Mouse (Mus musculus) urinary bladder, adult 18-20 months (tissue): ENCODE measurements around the gene Igf2bp2.
A peak's percentile ranks its signal among the peaks of the same experiment; 100 is the strongest.

Experiments used
- DNase-seq, 2 experiments: peaks; one replicate each; pipeline ENCODE4 v3.0.0; 2022; ENCODE audit warnings: low spot score in 2 of 2, mixed read lengths in 2 of 2

Igf2bp2 gene

GRCm38 (mm10) chr16:22162512-22163455 is at the start of gene Igf2bp2:
Gene Igf2bp2 (minus strand): TSS chr16:22163299.
- DNase-seq = peak; percentile 59 to 66

GRCm38 (mm10) chr16:22203501-22203900 is 40.4 kb upstream of the Igf2bp2 start:
- no peak for DNase-seq

DNA sequence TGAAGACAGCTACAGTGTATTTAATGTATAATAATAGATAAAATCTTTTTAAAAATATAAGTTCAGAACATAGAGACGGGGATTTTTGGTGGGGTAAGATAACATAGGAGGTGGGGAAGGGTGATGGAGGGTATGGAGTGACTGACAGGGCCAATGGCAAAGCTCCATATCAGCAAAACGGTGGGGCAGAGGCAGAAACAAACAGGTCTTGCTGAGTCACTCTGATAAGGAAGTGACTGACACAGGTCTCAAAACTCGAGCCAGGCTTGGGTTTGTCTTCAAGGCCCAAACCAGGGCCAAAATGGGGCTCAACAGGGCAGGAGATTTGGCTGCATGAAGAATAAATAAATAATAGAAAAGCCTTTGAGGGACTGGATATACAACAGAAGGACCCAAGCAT is 38.8 kb upstream of the Igf2bp2 start:
- DNase-seq = no peak

- no peak for DNase-seq
Measured at GRCm38 (mm10) chr16:22200476-22200875, 37.4 kb upstream of the Igf2bp2 start.

- DNase-seq = no peak
Measured at GRCm38 (mm10) chr16:22187366-22187765, 24.3 kb upstream of the Igf2bp2 start.

DNA sequence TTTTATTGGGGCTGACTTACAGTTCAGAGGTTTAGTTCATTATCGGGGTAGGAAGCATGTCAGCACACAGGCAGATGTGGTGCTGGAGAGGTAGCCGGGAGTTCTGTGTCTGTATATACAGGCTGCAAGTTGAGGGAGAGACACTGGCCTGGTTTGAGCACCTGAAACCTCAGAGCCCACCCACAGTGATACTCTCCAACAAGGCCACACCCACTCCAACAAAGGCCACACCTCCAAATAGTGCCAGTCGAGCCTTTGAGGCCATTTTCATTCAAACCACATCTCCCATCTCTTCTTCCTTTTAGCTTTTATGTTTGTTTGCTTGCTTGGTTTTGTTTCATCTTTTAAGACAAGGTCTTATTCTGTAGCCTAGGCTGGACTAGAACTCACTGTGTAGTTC is 22.3 kb upstream of the Igf2bp2 start:
- no peak for DNase-seq

DNA sequence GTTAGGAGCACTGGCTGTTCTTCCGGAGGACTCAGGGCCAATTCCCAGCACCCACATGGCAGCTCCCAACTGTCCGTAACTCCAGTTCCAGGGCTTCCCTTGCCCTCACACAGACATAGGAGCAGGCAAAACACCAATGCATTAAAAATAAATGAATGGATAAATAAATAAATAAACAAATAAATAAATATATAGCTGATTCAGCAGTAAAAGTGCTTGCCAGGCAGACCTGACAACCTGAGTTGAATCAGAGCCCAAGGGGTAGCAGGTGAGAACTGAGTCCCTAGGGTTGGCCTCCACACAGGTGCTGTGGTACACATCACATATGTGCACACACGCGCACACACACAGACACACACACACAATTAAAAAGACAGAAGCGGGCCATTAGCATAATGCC is 21.0 kb upstream of the Igf2bp2 start:
- no peak for DNase-seq

DNA sequence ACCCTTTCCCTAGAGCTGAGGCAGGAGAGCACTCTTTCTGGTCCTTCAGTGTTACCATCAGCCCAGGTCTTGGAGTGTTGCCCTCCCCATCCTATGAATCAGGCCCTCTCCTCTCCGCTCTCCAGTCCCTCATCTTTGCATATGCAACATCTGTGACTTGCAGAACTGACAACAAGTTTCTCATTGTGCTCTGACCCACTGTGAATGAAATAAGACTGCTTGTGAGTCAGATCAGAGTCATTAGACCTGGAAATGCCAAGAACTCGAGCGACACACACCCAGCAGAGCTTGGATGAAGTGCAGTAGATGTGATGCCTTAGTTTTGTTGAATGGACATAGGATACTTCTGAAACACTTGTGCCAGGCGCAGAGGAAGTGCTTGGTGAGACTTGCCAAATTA is 19.2 kb upstream of the Igf2bp2 start:
- no peak for DNase-seq

- DNase-seq = no peak
Measured at GRCm38 (mm10) chr16:22178793-22179192, 15.7 kb upstream of the Igf2bp2 start.

DNA sequence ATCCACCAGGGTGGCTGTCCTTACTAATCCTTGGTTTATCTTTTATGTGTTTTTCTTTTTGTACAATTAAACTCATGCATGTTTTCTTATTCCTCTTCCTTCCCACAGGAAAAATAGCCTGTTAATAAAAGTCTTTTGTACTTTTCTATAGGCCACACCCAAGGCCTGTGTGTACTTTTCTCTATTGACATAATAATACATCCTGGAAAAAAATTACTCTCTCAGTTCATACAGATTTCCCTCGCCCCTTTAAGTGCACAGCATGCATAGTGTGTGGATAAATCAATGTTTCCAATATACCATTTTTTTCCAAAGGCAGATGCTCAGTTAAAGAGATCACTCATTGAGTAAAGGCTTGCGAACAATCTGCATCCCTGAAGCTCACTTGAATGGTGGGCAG is 14.9 kb upstream of the Igf2bp2 start:
- no peak for DNase-seq

DNA sequence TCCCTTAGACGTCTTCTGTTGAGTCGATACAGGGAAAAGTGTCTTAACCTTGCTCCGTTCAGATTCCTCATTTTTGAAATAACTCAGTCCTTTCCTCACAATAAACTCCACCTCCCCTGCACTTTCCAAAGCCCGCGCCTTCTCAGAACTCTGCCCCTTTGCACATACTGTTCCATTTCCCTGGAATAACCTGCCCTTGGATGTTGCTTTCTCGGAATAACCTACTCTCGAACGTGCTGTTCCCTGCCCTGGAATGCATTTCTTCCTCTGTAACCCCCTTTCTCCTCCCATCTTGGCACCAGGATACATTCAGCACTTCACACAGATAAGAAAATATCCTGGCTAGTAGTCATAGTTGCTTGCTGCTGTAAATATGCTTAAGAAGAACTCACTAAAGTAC is 5.6 kb upstream of the Igf2bp2 start:
- no peak for DNase-seq

- DNase-seq = no peak
Measured at GRCm38 (mm10) chr16:22165556-22165955, 2.5 kb upstream of the Igf2bp2 start.

- no peak for DNase-seq
Measured at GRCm38 (mm10) chr16:22164446-22164845, 1.3 kb upstream of the Igf2bp2 start.

DNA sequence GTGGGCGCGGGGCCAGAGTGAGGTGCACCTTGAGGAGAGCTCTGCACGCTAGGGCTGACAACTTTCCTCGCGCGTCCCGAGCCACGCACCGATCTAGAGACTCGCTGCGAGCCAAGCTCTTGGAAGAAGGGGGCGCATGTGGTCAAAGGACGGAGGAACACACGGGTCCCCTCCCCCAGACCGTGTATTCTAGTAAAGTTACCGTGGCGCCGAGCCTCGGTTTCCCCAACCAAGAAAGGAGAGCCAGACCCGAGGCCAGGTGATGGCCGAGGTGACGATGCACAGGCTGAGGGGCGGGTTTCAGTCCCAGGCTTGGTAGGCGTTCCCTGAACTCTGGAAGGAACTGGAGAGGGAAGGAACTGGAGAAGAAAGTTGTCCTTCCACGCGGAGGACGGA is 355 bp upstream of the Igf2bp2 start:
- peak; percentile 37 to 43 for DNase-seq

- peak in 1 of 2 experiments; percentile 50 for DNase-seq
Measured at GRCm38 (mm10) chr16:22162066-22162511, 1.0 kb downstream of the Igf2bp2 start.

- DNase-seq = peak in 1 of 2 experiments; percentile 19
Measured at GRCm38 (mm10) chr16:22161351-22162065, 1.6 kb downstream of the Igf2bp2 start.

DNA sequence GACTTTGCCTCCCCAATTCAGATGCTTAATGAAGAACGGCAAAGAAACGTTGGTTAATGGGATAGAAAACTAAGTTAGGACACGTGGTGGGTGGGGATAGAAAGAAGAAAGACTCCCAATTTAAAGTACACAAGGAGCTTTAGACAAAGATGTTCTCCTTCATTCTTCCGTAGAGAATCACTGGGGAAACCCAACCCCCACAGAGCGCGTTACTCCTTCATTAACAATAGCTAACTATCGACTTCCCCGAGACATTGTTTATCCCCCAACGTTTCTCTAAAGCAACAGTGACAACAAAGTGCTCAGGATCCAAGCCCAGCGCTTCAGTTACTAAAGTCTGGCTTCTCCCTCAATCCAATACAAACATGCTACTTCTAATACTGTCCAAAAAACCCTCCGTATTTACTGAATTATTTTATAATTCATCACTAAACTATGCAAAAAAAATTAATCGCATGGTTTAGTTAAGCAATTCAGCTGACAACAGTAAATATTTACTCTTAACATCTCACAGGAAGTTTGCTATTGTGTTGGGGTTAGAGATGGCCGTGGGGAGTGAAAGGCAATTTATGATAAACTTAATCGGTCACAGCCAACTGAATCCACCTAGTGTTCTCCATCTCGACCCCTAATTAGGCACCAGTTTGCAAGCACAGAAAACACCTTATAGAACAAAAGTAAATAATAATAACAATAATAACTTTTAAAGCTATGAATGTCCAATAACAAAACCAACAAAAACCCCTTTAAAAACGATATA is 2.5 kb downstream of the Igf2bp2 start:
- DNase-seq = no peak

DNA sequence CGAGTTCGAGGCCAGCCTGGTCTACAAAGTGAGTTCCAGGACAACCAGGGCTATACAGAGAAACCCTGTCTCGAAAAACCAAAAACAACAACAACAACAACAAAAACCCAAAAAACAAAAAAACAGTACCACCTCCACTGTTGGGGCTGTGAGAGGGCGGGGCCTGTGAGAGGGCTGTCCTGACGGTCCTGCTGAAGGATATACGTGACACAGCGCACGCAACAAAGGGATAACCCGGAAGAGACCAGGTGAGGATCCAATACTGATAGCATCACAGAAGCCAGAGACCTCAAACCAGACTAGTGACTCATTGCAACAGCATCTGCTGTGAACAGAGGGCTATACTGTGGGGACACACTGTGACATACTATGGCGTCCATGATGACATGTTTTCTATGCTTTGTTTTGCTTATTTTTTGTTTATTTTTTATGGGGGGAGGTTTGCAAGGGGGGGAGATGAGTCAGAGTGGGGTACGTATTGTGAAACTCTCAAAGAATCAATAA is 10.1 kb downstream of the Igf2bp2 start:
- no peak for DNase-seq

- DNase-seq = no peak
Measured at GRCm38 (mm10) chr16:22151706-22152315, 11.3 kb downstream of the Igf2bp2 start.

GRCm38 (mm10) chr16:22150421-22150820 is 12.7 kb downstream of the Igf2bp2 start:
- DNase-seq = no peak

- no peak for DNase-seq
Measured at GRCm38 (mm10) chr16:22149659-22150345, 13.3 kb downstream of the Igf2bp2 start.
